Mouse (Mus musculus) lung, adult 18-20 months (tissue): ENCODE measurements around the gene Chsy1.

Experiments
- DNase-seq, 2 experiments: peaks; one replicate each; pipeline ENCODE4 v3.0.0; 2022; ENCODE audit warnings: mixed read lengths in 2 of 2

Chsy1 gene

DNA sequence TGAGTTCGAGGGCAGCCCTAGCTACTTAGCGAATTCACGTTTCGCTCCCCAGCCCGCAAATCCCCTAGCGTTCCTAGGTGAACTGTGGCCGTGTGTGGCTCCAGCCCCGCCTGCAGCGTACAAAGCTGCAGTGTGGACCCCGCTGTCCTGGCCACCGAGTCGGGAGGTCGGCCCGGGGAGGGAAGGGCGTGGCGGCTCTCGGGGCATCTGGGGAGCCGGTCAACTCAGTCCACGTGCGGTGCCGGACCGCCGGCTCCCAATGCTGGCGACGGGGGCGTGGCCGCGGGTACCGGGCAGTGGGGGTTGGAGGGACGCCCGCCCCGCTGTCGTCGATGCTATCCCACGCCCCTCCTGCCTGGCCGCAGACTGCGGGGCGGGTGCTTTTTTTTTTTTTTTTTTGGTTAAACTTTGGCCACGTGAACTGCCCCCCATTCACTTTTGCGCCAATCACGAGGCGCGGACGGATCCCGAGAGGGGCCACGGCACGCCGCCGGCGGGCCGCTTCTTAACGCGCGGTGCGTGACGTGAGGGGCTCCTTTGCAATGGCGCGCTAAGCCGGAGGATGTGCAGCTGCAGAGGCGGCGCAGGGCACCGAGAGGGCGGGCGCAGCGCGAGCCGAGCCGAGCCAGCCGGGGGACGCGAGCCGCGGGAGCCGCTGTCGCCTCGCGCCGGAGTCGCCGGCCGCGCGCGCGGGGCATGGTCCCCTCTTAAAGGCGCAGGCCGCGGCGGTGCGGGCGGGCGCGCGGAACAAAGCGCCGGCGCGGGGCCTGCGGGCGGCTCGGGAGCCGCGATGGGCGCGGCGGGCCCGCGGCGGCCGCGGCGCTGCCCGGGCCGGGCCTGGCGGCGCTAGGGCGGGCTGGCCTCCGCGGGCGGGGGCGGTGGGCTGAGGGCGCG lies at the start of gene Chsy1:
Gene Chsy1 (plus strand): TSS at position 555 of the 894 bp plus-strand sequence.
- peak; percentile 88 to 89 for DNase-seq

DNA sequence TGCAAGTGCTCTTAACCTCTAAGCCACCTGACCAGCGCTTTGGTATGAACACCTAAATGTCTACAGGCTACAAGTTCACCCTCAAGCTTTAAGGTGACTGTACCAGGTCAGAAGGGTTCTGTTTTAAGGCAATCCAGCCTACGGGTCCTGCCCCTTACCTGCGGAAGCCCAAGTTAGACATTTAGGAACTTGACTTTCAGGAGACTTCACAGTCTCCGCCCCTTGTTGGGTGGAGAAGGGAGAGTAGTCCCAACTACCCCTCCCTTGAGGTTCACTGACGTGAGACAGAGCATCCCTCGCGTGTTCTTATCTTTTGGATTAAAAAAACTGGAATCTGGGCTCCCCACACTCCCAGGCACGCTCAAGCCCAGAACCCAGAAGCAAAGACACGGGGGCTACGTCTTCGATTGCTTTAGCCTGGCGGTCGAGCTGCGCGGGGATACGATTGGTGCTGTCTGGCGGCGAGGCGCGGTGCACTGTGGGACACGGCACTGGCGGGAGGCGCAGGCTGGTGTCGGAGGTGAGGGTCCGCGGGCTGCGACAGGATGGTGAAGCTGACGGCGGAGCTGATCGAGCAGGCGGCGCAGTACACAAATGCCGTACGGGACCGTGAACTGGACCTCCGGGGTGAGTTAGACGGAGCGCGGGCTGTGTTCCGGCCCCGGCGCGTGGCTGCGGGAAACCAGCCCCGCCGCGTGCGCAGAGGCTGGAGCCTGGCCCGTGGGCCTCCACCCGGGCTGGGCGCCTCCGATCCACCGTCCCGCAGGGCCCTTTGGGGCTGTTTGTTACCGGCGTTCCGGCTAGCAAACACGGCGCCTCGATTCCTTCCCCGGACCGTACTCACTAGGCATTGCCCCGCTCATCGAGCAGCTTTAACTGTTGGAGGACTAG lies 49.0 kb upstream of the Chsy1 start:
- peak; percentile 86 to 87 for DNase-seq

DNA sequence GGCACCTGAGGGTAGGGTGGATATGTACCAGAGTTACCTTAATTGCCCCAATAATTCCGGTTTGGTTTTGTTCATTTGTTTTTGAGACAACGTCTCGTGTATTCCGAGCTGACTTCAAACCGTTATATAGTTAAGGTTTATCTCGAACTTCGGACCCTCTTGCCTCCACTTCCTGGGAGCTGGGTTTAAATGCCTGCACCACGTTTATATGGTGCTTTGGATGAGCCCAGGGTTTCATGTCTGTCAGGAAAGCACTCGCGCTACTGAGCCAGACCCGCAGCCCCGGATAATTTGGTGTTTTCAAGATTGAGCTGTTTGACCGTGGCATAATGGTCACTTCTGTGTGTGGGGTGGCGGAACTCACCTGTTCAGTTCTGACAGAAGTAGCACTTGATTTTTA lies 48.3 kb upstream of the Chsy1 start:
- DNase-seq = no peak

DNA sequence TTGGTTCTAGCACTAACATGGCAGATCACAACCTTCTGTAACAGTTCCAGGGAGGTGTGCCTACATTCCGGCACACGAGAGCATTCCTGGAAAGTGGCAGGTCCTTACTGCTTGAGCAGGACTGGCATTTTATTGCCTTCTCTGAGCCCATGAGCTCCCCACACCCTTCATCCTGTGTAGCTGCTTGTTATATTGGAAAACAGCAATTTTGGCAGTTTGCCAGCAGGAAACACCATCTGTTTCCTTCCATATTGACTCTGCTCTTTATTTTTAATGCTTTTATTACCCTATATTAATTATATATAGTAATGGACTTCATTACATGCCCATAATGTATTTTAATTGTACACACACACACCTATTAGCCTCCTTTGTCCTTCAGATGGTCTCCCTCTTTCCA lies 32.9 kb upstream of the Chsy1 start:
- DNase-seq = no peak

DNA sequence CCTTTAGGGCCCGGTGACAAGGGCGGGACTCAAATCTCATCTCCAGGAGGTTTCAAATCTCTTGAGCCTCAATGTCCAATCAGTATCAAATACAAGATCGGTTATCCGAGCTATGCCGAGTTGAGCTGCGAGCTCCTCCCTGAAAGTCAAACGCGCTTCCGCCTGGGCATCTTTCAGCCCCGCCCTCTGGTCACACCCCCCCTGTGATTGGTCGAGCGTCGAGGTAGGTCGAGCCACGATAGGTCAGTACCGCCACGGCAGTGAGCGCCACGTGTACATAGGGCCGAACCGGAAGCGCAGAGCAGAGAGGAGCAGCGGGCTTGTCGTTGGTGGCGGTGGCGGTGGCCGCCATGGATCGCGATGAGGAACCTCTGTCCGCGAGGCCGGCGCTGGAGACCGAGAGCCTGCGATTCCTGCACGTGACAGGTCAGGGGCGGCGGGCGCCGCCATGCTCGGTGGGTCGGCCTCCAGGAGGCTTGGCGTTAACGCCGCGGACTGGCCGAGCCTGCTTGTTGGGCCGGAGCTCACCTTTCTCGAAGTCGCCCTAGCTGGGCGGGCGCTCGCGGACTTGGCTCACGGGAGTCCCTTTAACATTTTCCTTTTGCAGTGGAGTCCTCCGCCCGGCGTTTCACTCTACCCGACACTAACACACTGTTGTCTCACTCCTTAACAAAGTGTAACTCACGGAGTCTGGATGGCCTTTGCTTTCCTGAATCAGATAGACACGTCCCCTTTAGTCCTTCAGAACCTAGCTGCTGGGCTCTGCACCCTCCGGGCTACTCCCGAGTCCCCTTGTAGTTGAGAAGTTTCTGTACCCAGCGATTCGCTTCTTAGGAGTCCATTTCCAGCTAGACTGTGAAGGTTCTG lies 29.7 kb upstream of the Chsy1 start, which contains the start of gene Selenos:
Gene Selenos (plus strand): TSS at position 286 of the 867 bp plus-strand sequence.
- DNase-seq = peak; percentile 97 to 98

DNA sequence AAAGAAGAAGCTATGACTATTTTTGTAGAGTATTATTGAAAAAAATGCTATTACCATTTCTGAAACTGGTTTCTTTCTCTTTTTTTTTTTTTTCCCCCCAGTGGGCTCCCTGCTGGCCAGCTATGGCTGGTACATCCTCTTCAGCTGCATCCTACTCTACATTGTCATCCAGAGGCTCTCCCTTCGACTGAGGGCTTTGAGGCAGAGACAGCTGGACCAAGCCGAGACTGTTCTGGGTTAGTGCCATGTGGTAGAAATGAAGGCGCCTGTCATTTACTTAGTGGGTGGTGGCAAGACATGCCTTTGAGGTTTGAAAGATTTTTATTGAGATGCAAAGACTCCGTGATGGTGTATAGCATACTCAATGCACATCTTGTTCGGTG lies 29.1 kb upstream of the Chsy1 start:
- DNase-seq = no peak

DNA sequence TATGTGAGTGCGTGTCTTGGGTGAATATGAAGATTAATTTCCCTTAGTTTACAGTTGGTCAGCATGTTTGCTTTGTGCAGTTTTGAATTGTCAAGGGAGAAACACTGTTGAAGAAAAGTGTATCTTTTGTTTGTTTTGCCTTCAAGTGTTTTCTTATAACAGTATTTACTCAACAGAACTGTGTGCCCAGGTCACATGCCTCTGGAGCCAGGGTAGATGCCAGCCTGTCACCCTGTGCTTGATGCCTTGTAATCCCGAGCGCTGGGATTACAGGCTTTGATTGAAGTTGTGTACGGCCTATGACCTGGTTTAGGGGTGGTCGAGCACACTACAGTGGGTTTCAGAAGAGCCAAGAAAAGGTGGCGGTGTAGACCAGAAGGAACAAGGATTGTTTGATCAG lies 25.6 kb upstream of the Chsy1 start:
- peak; percentile 44 to 65 for DNase-seq

DNA sequence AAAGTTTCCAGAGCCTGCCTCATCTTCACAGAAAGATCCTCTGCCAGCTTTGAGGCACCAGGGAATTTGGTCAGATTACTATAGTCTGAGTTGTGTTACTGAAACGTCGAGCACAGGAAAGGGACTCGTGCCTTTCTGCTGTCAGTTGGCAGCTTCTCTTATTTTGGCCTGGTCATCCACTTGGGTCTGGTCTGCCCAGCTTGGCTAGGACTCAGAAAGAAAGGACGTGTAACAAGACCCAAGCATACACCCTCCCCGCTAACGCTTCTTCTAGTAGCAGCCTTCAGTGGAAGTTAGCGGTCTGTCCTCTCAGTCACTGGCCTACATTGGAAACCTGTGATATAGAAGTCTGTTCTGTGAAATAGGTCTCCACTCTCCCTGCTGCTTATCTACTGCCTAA lies 24.8 kb upstream of the Chsy1 start:
- DNase-seq = no peak

DNA sequence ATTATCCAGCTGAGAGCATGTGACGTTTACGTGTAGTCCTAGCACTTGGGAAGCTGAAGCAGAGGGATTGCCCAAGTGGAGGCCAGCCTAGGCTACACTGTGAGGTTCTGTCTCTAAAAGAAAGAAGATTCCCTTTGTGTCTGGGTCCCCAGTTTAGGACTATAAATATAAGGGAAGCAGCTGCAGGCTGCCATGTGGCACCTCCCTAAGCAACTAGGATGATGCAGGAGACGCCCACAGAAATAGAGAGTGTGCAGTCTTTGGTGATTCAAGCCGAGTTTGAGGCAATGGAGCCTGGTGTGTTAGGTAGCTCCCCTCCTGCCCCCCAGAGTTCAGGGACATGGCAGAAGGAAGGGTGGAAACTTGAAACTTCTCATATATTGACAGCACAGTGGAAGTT lies 21.7 kb upstream of the Chsy1 start:
- DNase-seq = no peak

DNA sequence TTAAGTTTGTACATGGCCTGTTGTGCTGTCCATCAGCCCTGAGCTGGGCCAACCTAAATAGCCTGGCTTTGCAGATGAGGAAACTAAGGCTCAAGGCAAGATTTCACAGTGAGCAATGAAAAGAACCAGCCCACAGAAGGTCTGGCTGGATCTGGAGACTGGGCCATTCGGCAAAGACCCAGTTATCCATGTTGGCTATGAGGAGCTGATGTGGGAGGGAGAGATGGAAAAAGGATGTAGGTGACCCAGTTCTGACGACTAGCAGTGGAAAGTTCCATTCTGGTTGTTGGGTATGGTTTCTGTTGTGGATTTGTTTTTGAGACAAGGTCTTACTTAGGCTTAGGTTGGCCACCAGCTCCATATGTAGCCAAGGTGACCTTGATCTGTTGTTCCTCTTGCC lies 21.2 kb upstream of the Chsy1 start:
- DNase-seq = no peak

DNA sequence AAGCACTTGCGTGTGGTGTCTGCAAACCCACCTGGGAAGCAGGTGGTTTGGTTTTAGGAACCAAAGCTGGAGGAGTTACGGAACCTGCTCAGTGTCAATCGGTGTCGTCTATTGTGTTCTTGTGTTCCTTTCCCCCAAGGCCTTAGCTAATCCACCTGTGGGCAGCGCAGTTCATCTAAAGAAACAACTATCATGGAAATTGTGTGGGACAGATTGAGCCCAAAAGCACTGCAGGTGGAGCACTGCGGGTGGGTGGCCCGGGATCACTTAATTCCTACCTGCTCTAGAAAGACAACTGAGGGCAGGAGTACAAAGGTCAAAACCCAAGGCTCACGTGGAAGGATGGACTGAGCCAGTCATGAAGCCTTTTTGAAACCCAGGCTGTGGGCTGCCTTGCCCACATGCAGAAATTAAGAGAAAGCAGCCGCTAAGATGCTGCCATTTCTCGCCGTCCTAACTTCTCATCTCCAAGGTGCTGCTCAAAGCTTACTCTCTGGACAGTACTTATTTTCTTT lies 18.6 kb upstream of the Chsy1 start:
- no peak for DNase-seq

DNA sequence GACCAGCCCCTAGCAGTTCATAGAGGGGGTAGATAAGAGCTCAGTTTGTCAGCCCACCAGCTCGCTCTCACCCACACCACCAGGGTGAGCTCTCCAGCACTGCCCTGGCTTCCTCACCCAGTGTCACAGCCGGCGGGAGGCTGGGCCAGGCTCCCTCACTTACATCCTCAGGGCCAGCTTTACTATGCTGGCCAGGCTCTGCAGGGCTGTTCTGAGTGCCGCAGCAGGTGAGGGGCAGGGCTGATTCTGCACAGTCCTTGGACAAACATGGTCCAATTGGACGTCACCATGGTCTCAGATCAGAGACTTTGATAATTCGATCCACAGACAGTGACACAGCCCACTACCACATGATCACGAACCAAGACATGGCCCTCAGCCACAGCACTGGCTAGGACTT lies 17.8 kb upstream of the Chsy1 start:
- no peak for DNase-seq

DNA sequence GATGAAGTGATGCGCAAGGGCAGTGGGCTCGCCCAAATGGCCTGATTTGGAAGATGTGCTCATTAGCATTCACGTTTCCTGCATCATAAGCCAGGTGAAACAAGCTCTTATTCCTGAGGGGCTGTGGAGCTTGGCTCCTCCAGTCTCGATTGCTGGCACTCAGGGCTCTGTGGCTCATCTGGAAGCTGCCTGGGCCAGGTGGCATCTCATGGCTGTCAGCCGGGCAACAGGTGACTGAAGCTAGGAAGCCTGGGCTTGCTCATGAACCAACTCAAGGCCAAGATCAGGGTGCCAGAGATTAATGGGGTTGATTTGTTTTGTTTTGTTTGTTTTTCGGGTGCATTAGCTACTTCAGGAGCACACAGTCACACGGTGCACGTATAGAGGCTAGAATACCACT lies 16.7 kb upstream of the Chsy1 start:
- no peak for DNase-seq

DNA sequence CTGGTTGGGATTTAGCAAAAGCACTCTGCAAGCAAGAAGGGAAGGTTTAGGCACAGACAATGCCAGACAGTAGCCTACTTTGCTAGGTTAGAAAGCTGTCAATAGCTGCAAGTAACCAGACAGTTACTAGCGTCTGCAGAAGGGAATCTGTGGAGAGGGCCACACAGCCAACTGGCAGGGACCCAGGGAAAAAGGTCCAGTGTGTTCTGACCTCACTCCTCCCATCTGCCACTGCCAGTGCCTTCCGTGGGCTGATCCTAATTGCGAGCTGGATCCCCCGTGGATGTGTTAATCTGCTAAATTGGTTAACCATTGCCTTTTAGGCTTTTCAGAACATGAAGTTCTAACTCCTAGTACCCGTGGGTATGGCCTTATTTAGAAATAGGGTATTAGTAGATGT lies 15.2 kb upstream of the Chsy1 start:
- no peak for DNase-seq

DNA sequence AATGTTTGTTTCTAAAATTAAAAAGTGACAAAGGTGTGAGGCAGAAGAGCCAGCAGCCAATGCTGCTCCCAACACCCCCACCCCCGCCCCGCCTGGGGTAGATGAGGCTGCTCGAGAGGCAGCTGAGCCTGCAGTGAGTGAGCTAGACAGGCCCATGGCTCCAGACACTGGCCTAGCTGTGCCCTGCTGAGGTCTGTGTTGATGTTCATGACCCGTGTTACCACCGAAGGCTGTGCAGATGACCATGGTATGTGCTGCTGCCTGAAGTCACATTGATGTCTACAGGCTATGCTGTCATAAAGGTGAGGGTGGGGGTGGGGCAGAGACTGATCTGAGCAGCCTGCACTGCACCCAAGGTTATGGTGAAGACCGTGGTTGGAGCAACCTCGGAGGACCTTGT lies 10.5 kb upstream of the Chsy1 start:
- DNase-seq = no peak

DNA sequence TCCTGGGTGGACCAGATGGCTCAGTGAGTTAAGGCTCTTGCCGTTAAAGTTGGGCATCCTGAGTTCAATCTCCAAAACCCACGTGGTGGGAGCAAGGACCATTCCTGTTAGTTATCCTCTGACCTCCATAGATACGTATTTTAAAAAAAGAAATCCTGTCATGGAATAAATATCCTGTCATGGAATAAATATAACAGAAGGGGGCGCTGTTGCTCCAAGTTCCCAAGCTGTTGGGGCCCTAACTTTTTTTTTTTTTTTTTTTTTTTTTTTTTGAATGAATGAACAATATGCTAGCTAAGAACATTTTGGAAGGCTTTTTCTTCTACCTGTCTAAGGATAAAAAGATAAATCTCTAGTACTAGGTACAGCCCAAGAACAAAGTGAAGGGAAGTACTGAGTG lies 7.4 kb upstream of the Chsy1 start:
- no peak for DNase-seq

DNA sequence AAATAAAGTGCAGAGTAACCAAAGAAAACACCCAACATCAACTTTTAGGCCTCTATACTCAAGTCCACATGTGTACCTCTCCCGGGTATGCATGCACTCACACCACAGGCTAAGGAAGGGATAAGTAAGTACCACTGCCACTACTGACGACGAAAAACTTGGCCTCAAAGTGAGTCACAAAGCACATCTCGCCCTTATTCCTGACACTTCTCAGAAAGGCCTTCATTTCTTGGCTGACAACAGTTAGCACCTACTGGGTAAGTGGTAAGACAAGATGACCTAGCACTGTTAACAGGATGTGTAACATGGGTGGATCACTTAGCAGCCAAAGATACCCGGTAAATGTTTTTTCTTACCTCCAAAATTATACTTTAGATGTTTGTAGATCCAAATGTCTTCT lies 4.8 kb upstream of the Chsy1 start:
- no peak for DNase-seq

DNA sequence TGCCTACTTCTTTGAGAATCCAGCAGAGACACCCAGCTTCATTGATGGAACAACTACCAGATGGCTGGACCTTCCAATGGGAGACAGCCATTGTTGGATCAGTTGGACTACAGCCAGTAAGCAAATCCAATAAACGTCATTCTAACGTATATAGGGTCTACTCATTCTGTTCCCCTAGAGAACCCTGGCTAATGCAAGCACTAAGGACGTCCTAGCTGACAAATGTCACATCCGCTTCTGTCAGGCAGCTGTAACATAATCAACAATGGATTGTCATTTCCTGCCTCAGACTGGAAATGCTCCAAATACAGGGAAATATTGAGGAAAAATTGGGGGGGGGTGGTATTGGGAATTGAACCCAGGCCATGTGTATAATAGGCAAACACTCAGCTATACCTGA lies 3.5 kb upstream of the Chsy1 start:
- DNase-seq = no peak

DNA sequence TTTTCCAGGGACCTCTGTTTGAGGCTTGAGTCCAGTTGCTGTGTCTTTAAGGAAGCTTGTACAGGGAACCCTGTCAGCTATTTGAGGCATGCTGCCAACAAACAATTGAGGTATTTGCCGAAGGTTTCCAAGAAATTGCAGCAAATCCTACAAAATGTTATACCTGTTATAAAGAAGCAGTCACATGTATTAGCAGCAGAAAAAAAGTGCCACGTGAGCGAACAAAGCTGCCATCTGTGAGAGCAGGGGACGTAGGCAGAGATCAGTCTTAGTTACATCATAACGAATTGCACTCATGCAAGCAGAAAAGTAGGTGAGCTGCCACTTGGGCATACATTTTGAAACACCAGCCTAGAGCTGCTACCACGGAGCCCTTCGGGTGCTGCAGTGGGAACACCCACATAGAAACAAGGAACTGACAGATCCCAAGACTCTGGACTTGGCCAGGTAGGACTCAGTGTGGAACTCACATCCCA lies 2.7 kb upstream of the Chsy1 start:
- DNase-seq = peak; percentile 56 to 78

DNA sequence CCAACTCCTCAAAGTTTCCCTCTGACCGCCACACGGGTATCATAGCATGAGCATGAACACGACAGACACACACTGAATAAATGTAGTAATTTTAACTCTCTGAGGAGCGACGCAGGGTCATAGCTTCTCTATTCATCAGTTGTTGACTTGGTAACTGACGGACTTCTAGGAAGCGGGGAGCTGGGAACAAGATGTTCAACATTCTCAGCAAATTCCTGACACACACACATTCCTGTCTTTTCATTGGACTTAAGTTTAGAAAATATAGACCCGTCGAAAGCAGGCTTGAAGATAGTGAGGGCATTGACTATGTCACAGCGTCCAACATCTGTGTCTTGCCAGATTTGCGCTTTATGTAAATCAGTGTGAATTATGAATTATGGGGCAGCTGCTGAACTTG lies 2.1 kb upstream of the Chsy1 start:
- no peak for DNase-seq

DNA sequence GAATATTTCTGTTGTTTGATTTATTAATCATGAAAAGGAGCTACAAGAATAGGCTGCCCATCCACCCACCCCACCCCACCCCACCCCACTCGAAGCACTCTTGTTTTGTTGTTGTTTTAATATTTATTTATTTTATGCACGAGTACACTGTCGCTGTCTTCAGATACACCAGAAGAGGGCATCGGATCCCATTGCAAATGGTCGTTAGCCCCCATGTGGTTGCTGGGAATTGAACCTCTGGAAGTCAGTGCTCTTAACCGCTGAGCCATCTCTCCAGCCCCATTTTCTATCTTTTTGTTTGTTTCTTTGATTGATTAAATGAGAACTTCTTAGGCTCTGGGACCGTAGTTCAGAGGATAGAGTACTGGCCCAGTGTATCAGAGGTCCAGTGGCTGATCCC lies 1.4 kb upstream of the Chsy1 start:
- no peak for DNase-seq

DNA sequence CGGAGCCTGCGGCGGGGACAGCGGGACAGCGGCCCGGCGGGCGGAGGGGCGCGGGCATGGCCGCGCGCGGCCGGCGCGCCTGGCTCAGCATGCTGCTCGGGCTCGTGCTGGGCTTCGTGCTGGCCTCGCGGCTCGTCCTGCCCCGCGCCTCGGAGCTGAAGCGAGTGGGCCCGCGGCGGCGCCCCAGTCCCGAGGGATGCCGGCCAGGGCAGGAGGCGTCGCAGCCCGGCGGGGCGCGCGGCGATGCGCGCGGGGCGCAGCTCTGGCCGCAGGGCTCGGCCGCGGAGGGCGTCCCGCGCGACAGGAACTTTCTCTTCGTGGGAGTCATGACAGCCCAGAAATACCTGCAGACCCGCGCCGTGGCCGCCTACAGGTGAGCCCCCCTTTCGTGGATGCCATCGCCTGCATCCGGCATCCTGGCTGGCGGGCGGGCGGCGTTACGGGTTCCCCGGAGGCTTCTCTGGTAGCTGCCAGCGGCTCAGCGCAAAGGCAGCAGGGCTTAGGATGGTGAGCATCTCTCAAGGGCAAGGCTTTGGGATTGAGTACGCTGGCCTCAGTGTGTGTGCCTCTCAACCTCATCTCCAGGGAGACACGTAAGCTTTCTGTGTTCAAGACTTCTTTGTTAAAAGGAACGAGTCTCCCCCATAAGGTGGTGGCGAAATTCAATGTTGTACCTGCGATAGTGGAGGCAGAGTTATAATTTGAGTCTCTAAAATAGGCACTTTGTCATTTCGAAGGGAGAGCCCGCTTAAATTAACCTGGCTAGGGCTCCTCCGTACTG lies 730 bp downstream of the Chsy1 start:
- DNase-seq = no peak
